Comparison of ENCODE assay signal across 15 mouse cellular contexts in the genomic region with DNA sequence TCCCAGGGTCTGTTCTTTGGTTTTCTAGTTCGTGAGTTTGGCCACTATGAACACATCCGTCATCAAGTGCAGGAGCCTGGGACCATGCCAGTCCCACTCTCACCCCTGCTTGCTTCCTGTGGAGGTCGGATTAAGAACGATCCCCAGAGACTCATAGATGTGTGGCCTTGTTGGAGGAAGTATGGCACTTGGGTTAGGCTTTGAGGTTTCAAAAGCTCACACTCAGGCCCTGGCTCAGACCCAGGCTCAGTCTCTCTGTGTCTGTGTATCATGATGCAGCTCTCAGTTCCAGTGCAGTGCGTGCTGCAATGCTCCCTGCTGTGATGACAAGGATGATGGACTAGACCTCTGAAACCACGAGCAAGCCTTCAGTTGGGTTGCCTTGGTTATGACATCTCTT. TPM values are rescaled to one million over a fixed set of nuclear protein-coding genes. Genes with fewer than 3 reads are reported as not detected.
DNase-seq lines count a peak whose midpoint lies in the region; ATAC-seq and TF ChIP-seq lines count a peak whose summit lies in the region.
"Had no signal": no experiment of that assay in that cellular context is flagged by ENCODE, and none has a peak within 500 bp of the region (broad histone marks: within the 10 kb centered on the region; RNA-seq: fewer than 3 reads in every experiment).

No protein-coding gene starts in this region.

- DNase-seq in heart, adult 2 months, result no peak
- DNase-seq in spleen, adult 2 months (ENCODE audit: low read depth in 1 of 2, low spot score in 2 of 2), result peak in 1 of 2 experiments; percentile 29
- DNase-seq in spleen, adult 12 weeks (ENCODE audit: low spot score), result no peak
- no peak for DNase-seq in layer of hippocampus, adult 18-20 months (ENCODE audit: low spot score in 2 of 2)
- no peak for DNase-seq in cerebellum, adult 9-10 months
- no peak for DNase-seq in midbrain, embryonic 10.5 days (ENCODE audit: low spot score)
- DNase-seq: cerebellum, adult 11-12 months; forebrain, postnatal 0 days; gastrocnemius, postnatal 36 days; kidney, adult 11 months had no signal

- no peaks in the 10 kb centered on the region for H3K36me3 ChIP-seq in heart, embryonic 13.5 days
- H3K36me3 ChIP-seq in heart, adult 2 months (ENCODE audit: control insufficient read depth, insufficient read depth, low read length), result no peaks in the 10 kb centered on the region
- H3K36me3 ChIP-seq in spleen, adult 2 months (ENCODE audit: control insufficient read depth, insufficient read depth, low read length), result no peaks in the 10 kb centered on the region
- H3K36me3 ChIP-seq in midbrain, embryonic 10.5 days, result no peaks in the 10 kb centered on the region

- WGBS in heart, embryonic 13.5 days, result 44% methylated on average over 6 of the region's 6 CpGs
- 24% methylated on average over 6 of the region's 6 CpGs for WGBS in heart, adult 2 months
- 15% methylated on average over 6 of the region's 6 CpGs for whole genome bisulfite sequencing in spleen, adult 2 months
- WGBS in midbrain, embryonic 10.5 days, result 80% methylated on average over 6 of the region's 6 CpGs

- no peaks in the 10 kb centered on the region for H3K27me3 ChIP-seq in heart, embryonic 13.5 days (replicated peaks)
- H3K27me3 ChIP-seq in heart, adult 2 months (ENCODE audit: control insufficient read depth, insufficient read depth, low read length), result no peaks in the 10 kb centered on the region
- H3K27me3 ChIP-seq in spleen, adult 2 months (ENCODE audit: control insufficient read depth, insufficient read depth, low read length), result no peaks in the 10 kb centered on the region
- no peaks in the 10 kb centered on the region; the same call in 1 of the 2 replicates for H3K27me3 ChIP-seq in midbrain, embryonic 10.5 days (ENCODE audit: low read depth, poor library complexity, severe bottlenecking)

- TF ChIP-seq CTCF in heart, adult 2 months (IDR thresholded peaks at IDR 0.05), result no peak
- TF ChIP-seq CTCF in spleen, adult 2 months (IDR thresholded peaks at IDR 0.05; ENCODE audit: extremely low read depth, insufficient read depth, insufficient read length, insufficient replicate concordance), result no peak

- TF ChIP-seq POLR2A in heart, adult 2 months (IDR thresholded peaks at IDR 0.05; ENCODE audit: insufficient read depth, low read depth, low read length), result no peak
- no peak for TF ChIP-seq POLR2A in spleen, adult 2 months (IDR thresholded peaks at IDR 0.05; ENCODE audit: low read depth, low read length)

- no peak overlapping the region for H3K4me3 ChIP-seq in heart, embryonic 13.5 days
- H3K4me3 ChIP-seq in heart, adult 2 months, result no peak overlapping the region
- no peak overlapping the region for H3K4me3 ChIP-seq in spleen, adult 2 months (ENCODE audit: extremely low read depth, insufficient read depth, insufficient read length)
- H3K4me3 ChIP-seq in midbrain, embryonic 10.5 days, result no peak overlapping the region

- no peaks in the 10 kb centered on the region for H3K9me3 ChIP-seq in heart, embryonic 13.5 days
- H3K9me3 ChIP-seq in midbrain, embryonic 10.5 days (replicated peaks), result no peaks in the 10 kb centered on the region

- no peaks in the 10 kb centered on the region for H3K79me2 ChIP-seq in heart, adult 2 months (replicated peaks; ENCODE audit: control insufficient read depth, insufficient read depth, low read length)

- peaks cover 70% of the 10 kb centered on the region for H3K4me1 ChIP-seq in heart, embryonic 13.5 days
- H3K4me1 ChIP-seq in heart, adult 2 months (ENCODE audit: control insufficient read depth, insufficient read depth, low read length), result peaks cover 3% of the 10 kb centered on the region; the same call in 1 of the 2 replicates
- peaks cover 23% of the 10 kb centered on the region; the same call in 1 of the 2 replicates for H3K4me1 ChIP-seq in spleen, adult 2 months (ENCODE audit: control insufficient read depth, insufficient read depth, insufficient read length)
- H3K4me1 ChIP-seq in midbrain, embryonic 10.5 days, result peaks cover 24% of the 10 kb centered on the region

- TF ChIP-seq EP300 in heart, adult 2 months (IDR thresholded peaks at IDR 0.05; ENCODE audit: insufficient read depth, low read depth, low read length), result no peak

- H3K4me2 ChIP-seq in heart, embryonic 13.5 days, result no peak overlapping the region
- H3K4me2 ChIP-seq: hindbrain, embryonic 14.5 days had no signal

- H3K9ac ChIP-seq in heart, embryonic 13.5 days, result no peak overlapping the region
- no peak overlapping the region for H3K9ac ChIP-seq in heart, adult 2 months (ENCODE audit: low read depth, low read length)
- H3K9ac ChIP-seq: forebrain, postnatal 0 days; hindbrain, embryonic 14.5 days had no signal

- intact Hi-C loops in heart, adult 2 months (cut with DNase I), result loop anchor here (5.0 kb wide), 1 partner anchor 47 kb away; no protein-coding TSS in a partner anchor

- 0 out of 2 replicates have a peak overlapping the region, but pooled peaks have one; percentile 98 for H3K27ac ChIP-seq in heart, embryonic 13.5 days (replicated peaks)
- no peak overlapping the region for H3K27ac ChIP-seq in heart, adult 2 months
- H3K27ac ChIP-seq in spleen, adult 2 months (ENCODE audit: insufficient read depth, low read length), result peak overlapping the region; percentile 52
- no peak overlapping the region for H3K27ac ChIP-seq in midbrain, embryonic 10.5 days (replicated peaks)
- H3K27ac ChIP-seq: hindbrain, embryonic 14.5 days had no signal

- ATAC-seq in heart, embryonic 13.5 days (ENCODE audit: extremely low read depth, insufficient number of reproducible peaks, low FRiP score, low TSS enrichment), result no peak
- peak; percentile 79 to 88 for ATAC-seq in hematopoietic stem cell, adult 5-6 weeks (replicated peaks in 1 of 2; ENCODE audit: insufficient read depth in 1 of 2, low FRiP score in 2 of 2, low TSS enrichment in 1 of 2, low read depth in 1 of 2, poor library complexity in 2 of 2, severe bottlenecking in 2 of 2)
- ATAC-seq: forebrain, postnatal 0 days had no signal

RNA-seq across cellular contexts. Expression of a gene that starts 4.4 kb away (rescaled TPM):
- polyA plus RNA-seq in heart, embryonic 13.5 days (2015; fragmentation: Nextera tagmentation; extraction: Ambion mirVana), result 0.19 and 0.34 TPM in 2 replicates
- under 1 TPM in 1 of 2 experiments, not detected in 1; 0.07 TPM for total RNA-seq in heart, adult 2 months (2021)
- not detected in 2 replicates for polyA plus RNA-seq in heart, adult 2 months (2012; rRNA removed)
- polyA plus RNA-seq in spleen, adult 2 months (2012; rRNA removed), result 0.07 and 0.11 TPM in 2 replicates
- total RNA-seq in hematopoietic stem cell, adult 5-6 weeks (2017), result not detected in 2 replicates
- under 1 TPM; 0.37 to 0.41 TPM for total RNA-seq in layer of hippocampus, adult 18-20 months (2021)
- not detected in 2 replicates for polyA plus RNA-seq in midbrain, embryonic 10.5 days (2016; fragmentation: Nextera tagmentation; extraction: Ambion mirVana)
- total RNA-seq: forebrain, postnatal 0 days; gastrocnemius, postnatal 36 days had no signal
- polyA plus RNA-seq: hindbrain, embryonic 14.5 days; limb, embryonic 11.5 days; liver, embryonic 16.5 days had no signal

RNA-seq across cellular contexts. Expression of a gene that starts 60.0 kb away (rescaled TPM):
- polyA plus RNA-seq in heart, embryonic 13.5 days (2015; fragmentation: Nextera tagmentation; extraction: Ambion mirVana), result 1.4 and 1.6 TPM in 2 replicates
- total RNA-seq in heart, adult 2 months (2021), result 1 to 10 TPM; 1.8 to 2.0 TPM
- polyA plus RNA-seq in heart, adult 2 months (2012; rRNA removed), result 2.5 and 4.8 TPM in 2 replicates
- polyA plus RNA-seq in spleen, adult 2 months (2012; rRNA removed), result 4.0 and 6.4 TPM in 2 replicates
- 0.15 and 0.19 TPM in 2 replicates for total RNA-seq in hematopoietic stem cell, adult 5-6 weeks (2017)
- total RNA-seq in layer of hippocampus, adult 18-20 months (2021), result 100 to 1,000 TPM; 515 to 540 TPM
- polyA plus RNA-seq in midbrain, embryonic 10.5 days (2016; fragmentation: Nextera tagmentation; extraction: Ambion mirVana), result 1.6 and 2.0 TPM in 2 replicates
- polyA plus RNA-seq: liver, embryonic 16.5 days had no signal

Comparison
In these comparisons a context has a peak if more than half of its experiments do, and no peak if none do; other contexts are left out.
1. H3K27ac ChIP-seq: peak in heart, embryonic 13.5 days (single experiment) and spleen, adult 2 months (single experiment); none in heart, adult 2 months (single experiment) and midbrain, embryonic 10.5 days (single experiment).